Mouse (Mus musculus): ENCODE measurements around the gene Ifi27l2a. TPM values are rescaled to one million over a fixed set of nuclear protein-coding genes. Genes with fewer than 3 reads are reported as not detected.

Gene Ifi27l2a
- total RNA-seq, 2 experiments from 2014 or later = 0.91 to 0.92 TPM

- TF ChIP-seq CTCF (conservative IDR thresholded peaks at IDR 0.05) = no peak
- Histone ChIP-seq H3K27ac (no peak overlapping the region), H3K4me3 (no peak overlapping the region)
- DNase-seq (ENCODE audit: low spot score in 2 of 2) = no peak
Observed at GRCm38 (mm10) chr12:103396751-103397150, 46.7 kb downstream of the Ifi27l2a start.

GRCm38 (mm10) chr12:103395486-103396275, 47.8 kb downstream of the Ifi27l2a start:
- no peak for DNase-seq (ENCODE audit: low spot score in 2 of 2)
- TF ChIP-seq CTCF (conservative IDR thresholded peaks at IDR 0.05) = no peak
- H3K4me3 ChIP-seq = no peak overlapping the region
- no peak overlapping the region for H3K27ac ChIP-seq

DNA sequence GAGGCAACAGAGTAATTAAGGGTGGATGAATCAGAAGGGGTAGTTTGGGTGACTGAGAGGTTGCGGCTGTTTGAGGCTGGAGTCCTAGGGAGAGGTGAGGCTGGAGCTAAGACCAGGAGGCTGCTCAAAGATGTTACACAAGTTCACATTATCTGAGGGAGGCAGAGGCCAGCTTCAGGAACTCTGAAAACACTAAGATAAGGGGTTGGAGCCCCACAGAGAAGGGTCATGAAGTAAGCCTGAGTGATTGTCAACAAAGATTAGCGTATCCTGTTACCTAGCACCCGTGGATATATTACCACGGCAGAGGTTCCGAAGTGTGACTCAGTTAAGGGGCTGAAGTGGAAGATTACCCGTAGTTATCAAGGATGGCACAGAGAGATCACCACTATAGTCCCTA, 50.0 kb downstream of the Ifi27l2a start:
- Histone ChIP-seq H3K4me3 (no peak overlapping the region), H3K27ac (no peak overlapping the region)
- no peak for DNase-seq (ENCODE audit: low spot score in 2 of 2)
- TF ChIP-seq CTCF (conservative IDR thresholded peaks at IDR 0.05) = no peak

Other genes with a start within 250 kb of the Ifi27l2a start
- gene Prima1, start 201.5 kb downstream of the Ifi27l2a start, total RNA-seq (2021) = 1 to 10 TPM; 3.6 to 3.7 TPM
- gene Fam181a, start 132.7 kb downstream of the Ifi27l2a start, total RNA-seq (2021) = 1 to 10 TPM; 1.5 to 2.3 TPM
- gene Asb2, start 87.7 kb downstream of the Ifi27l2a start, total RNA-seq (2021) = 1 to 10 TPM; 2.0 to 2.3 TPM
- gene Otub2, start 55.0 kb downstream of the Ifi27l2a start, total RNA-seq (2021) = 10 to 100 TPM; 45.2 to 48.6 TPM
- 1 to 10 TPM; 3.5 to 4.0 TPM for gene 9330161L09Rik, start 35.9 kb downstream of the Ifi27l2a start, total RNA-seq (2021)
- 100 to 1,000 TPM; 235 to 239 TPM for gene Ddx24, start 17.9 kb downstream of the Ifi27l2a start, total RNA-seq (2021)
- 100 to 1,000 TPM in 1 of 2 experiments, 10 to 100 TPM in 1; 97.3 to 106 TPM for gene Ifi27, start 9.5 kb downstream of the Ifi27l2a start, total RNA-seq (2021)
- gene Ifi27l2b, start 13.5 kb upstream of the Ifi27l2a start, total RNA-seq (2021) = not detected
- gene Ppp4r4, start 88.6 kb upstream of the Ifi27l2a start, total RNA-seq (2021) = 10 to 100 TPM; 47.8 to 50.5 TPM
- gene Serpina10, start 187.8 kb upstream of the Ifi27l2a start, total RNA-seq (2021) = under 1 TPM in 1 of 2 experiments, not detected in 1; 0.10 TPM
- not detected for gene Serpina6, start 213.5 kb upstream of the Ifi27l2a start, total RNA-seq (2021)
- not detected for gene Serpina16, start 232.5 kb upstream of the Ifi27l2a start, total RNA-seq (2021)